Mouse (Mus musculus): ENCODE measurements at regions not wholly inside any gene's neighbourhood (a gene's known extent, or its start where the extent isn't known, plus 50 kb on each side); places are given as distances from the start of the nearest gene placed in this dataset.
"Not testable (repeated sequence)": the region's sequence is repeated elsewhere in the genome, so short reads cannot be mapped to it uniquely, and the experiment has no call there.

- Histone ChIP-seq H3K4me1 (no peaks in the 10 kb centered on the region), H3K27ac (no peak overlapping the region), H3K9ac (no peak overlapping the region), H3K4me3 (replicated peaks) (no peak overlapping the region), H3K36me3 (no peaks in the 10 kb centered on the region), H3K27me3 (no peaks in the 10 kb centered on the region), H3K9me3 (replicated peaks) (no peaks in the 10 kb centered on the region), H3K4me2 (no peak overlapping the region)
- no peak for ATAC-seq (replicated peaks; ENCODE audit: low FRiP score)
- WGBS, result 65% methylated on average over 8 of the region's 8 CpGs
Measured at GRCm38 (mm10) chr17:91466822-91467221, 374.0 kb upstream of the Nrxn1 start.

- Histone ChIP-seq H3K36me3 (no peaks in the 10 kb centered on the region), H3K4me2 (no peak overlapping the region), H3K27ac (no peak overlapping the region), H3K4me1 (no peaks in the 10 kb centered on the region), H3K9ac (no peak overlapping the region), H3K9me3 (replicated peaks) (no peaks in the 10 kb centered on the region), H3K4me3 (replicated peaks) (no peak overlapping the region), H3K27me3 (no peaks in the 10 kb centered on the region)
- ATAC-seq (replicated peaks; ENCODE audit: low FRiP score), result no peak
Measured at GRCm38 (mm10) chr17:91451711-91452110, 358.8 kb upstream of the Nrxn1 start.

- not testable (repeated sequence) for H3K4me1 ChIP-seq; H3K4me3 ChIP-seq (replicated peaks); H3K36me3 ChIP-seq; ATAC-seq (replicated peaks; ENCODE audit: low FRiP score); H3K4me2 ChIP-seq; H3K27me3 ChIP-seq; H3K27ac ChIP-seq; H3K9me3 ChIP-seq (replicated peaks); H3K9ac ChIP-seq
- WGBS, result 91% methylated on average over 8 of the region's 8 CpGs
Measured at GRCm38 (mm10) chr17:91431780-91432720, 339.2 kb upstream of the Nrxn1 start.

GRCm38 (mm10) chr17:91430351-91430750, 337.5 kb upstream of the Nrxn1 start:
- H3K4me3 ChIP-seq (replicated peaks), result no peak overlapping the region
- no peak overlapping the region for H3K4me2 ChIP-seq
- 77% methylated on average over 1 of the region's 1 CpGs for WGBS
- H3K27me3 ChIP-seq, result no peaks in the 10 kb centered on the region
- no peak overlapping the region for H3K27ac ChIP-seq
- ATAC-seq (replicated peaks; ENCODE audit: low FRiP score), result no peak
- no peaks in the 10 kb centered on the region for H3K9me3 ChIP-seq (replicated peaks)
- no peaks in the 10 kb centered on the region for H3K4me1 ChIP-seq
- H3K9ac ChIP-seq, result no peak overlapping the region
- no peaks in the 10 kb centered on the region for H3K36me3 ChIP-seq

GRCm38 (mm10) chr17:91425120-91425519, 332.2 kb upstream of the Nrxn1 start:
- no peak overlapping the region for H3K27ac ChIP-seq
- WGBS, result 100% methylated on average over 1 of the region's 1 CpGs
- no peaks in the 10 kb centered on the region for H3K4me1 ChIP-seq
- no peak overlapping the region for H3K4me3 ChIP-seq (replicated peaks)
- no peaks in the 10 kb centered on the region for H3K27me3 ChIP-seq
- no peaks in the 10 kb centered on the region for H3K9me3 ChIP-seq (replicated peaks)
- no peak overlapping the region for H3K4me2 ChIP-seq
- no peak for ATAC-seq (replicated peaks; ENCODE audit: low FRiP score)
- H3K9ac ChIP-seq, result no peak overlapping the region
- H3K36me3 ChIP-seq, result no peaks in the 10 kb centered on the region

- Histone ChIP-seq H3K4me3 (replicated peaks) (no peak overlapping the region), H3K27ac (no peak overlapping the region), H3K27me3 (no peaks in the 10 kb centered on the region), H3K4me2 (no peak overlapping the region), H3K4me1 (no peaks in the 10 kb centered on the region), H3K9ac (no peak overlapping the region), H3K9me3 (replicated peaks) (no peaks in the 10 kb centered on the region), H3K36me3 (no peaks in the 10 kb centered on the region)
- WGBS, result 40% methylated on average over 1 of the region's 1 CpGs
- no peak for ATAC-seq (replicated peaks; ENCODE audit: low FRiP score)
Measured at GRCm38 (mm10) chr17:91418582-91418981, 325.7 kb upstream of the Nrxn1 start.

GRCm38 (mm10) chr17:91390969-91391764, 298.3 kb upstream of the Nrxn1 start:
- 96% methylated on average over 2 of the region's 2 CpGs for WGBS
- H3K4me2 ChIP-seq, result no peak overlapping the region
- no peak for ATAC-seq (replicated peaks; ENCODE audit: low FRiP score)
- H3K9ac ChIP-seq, result no peak overlapping the region
- H3K4me3 ChIP-seq (replicated peaks), result no peak overlapping the region
- H3K27me3 ChIP-seq, result no peaks in the 10 kb centered on the region
- H3K4me1 ChIP-seq, result no peaks in the 10 kb centered on the region
- H3K9me3 ChIP-seq (replicated peaks), result no peaks in the 10 kb centered on the region
- no peak overlapping the region for H3K27ac ChIP-seq
- H3K36me3 ChIP-seq, result no peaks in the 10 kb centered on the region

- not testable (repeated sequence) for H3K36me3 ChIP-seq; H3K9me3 ChIP-seq (replicated peaks); H3K27me3 ChIP-seq; ATAC-seq (replicated peaks; ENCODE audit: low FRiP score); H3K27ac ChIP-seq; H3K4me3 ChIP-seq (replicated peaks); H3K4me2 ChIP-seq; H3K4me1 ChIP-seq; H3K9ac ChIP-seq
- WGBS, result 71% methylated on average over 9 of the region's 9 CpGs
Measured at GRCm38 (mm10) chr17:91389937-91390623, 297.2 kb upstream of the Nrxn1 start.

GRCm38 (mm10) chr17:91388521-91388920, 295.6 kb upstream of the Nrxn1 start:
- H3K9ac ChIP-seq, result no peak overlapping the region
- no peak overlapping the region for H3K4me2 ChIP-seq
- no peak overlapping the region for H3K27ac ChIP-seq
- 94% methylated on average over 3 of the region's 3 CpGs for WGBS
- H3K36me3 ChIP-seq, result no peaks in the 10 kb centered on the region
- H3K4me3 ChIP-seq (replicated peaks), result no peak overlapping the region
- no peak for ATAC-seq (replicated peaks; ENCODE audit: low FRiP score)
- H3K27me3 ChIP-seq, result no peaks in the 10 kb centered on the region
- H3K4me1 ChIP-seq, result no peaks in the 10 kb centered on the region
- no peaks in the 10 kb centered on the region for H3K9me3 ChIP-seq (replicated peaks)

- WGBS, result 90% methylated on average over 2 of the region's 2 CpGs
- H3K9me3 ChIP-seq (replicated peaks), result no peaks in the 10 kb centered on the region
- ATAC-seq (replicated peaks; ENCODE audit: low FRiP score), result no peak
- no peak overlapping the region for H3K9ac ChIP-seq
- H3K4me2 ChIP-seq, result no peak overlapping the region
- no peaks in the 10 kb centered on the region for H3K27me3 ChIP-seq
- no peak overlapping the region for H3K4me3 ChIP-seq (replicated peaks)
- no peaks in the 10 kb centered on the region for H3K4me1 ChIP-seq
- H3K27ac ChIP-seq, result no peak overlapping the region
- H3K36me3 ChIP-seq, result no peaks in the 10 kb centered on the region
Measured at GRCm38 (mm10) chr17:91388039-91388438, 295.2 kb upstream of the Nrxn1 start.

GRCm38 (mm10) chr17:91385949-91386348, 293.1 kb upstream of the Nrxn1 start:
- Histone ChIP-seq H3K9me3 (replicated peaks) (no peaks in the 10 kb centered on the region), H3K9ac (no peak overlapping the region), H3K4me2 (no peak overlapping the region), H3K27ac (no peak overlapping the region), H3K36me3 (no peaks in the 10 kb centered on the region), H3K27me3 (no peaks in the 10 kb centered on the region), H3K4me3 (replicated peaks) (no peak overlapping the region), H3K4me1 (no peaks in the 10 kb centered on the region)
- ATAC-seq (replicated peaks; ENCODE audit: low FRiP score), result no peak
- WGBS, result 74% methylated on average over 2 of the region's 2 CpGs

GRCm38 (mm10) chr17:91368156-91368555, 275.3 kb upstream of the Nrxn1 start:
- H3K4me1 ChIP-seq, result no peaks in the 10 kb centered on the region
- H3K27me3 ChIP-seq, result no peaks in the 10 kb centered on the region
- H3K4me2 ChIP-seq, result no peak overlapping the region
- no peak for ATAC-seq (replicated peaks; ENCODE audit: low FRiP score)
- no peak overlapping the region for H3K4me3 ChIP-seq (replicated peaks)
- H3K9me3 ChIP-seq (replicated peaks), result no peaks in the 10 kb centered on the region
- WGBS, result 82% methylated on average over 2 of the region's 2 CpGs
- no peaks in the 10 kb centered on the region for H3K36me3 ChIP-seq
- H3K27ac ChIP-seq, result no peak overlapping the region
- H3K9ac ChIP-seq, result no peak overlapping the region

Data from kidney, embryonic 15.5 days (tissue).